Mouse (Mus musculus): ENCODE results near the gene Ccrl2.

Gene Ccrl2

GRCm38 (mm10) chr9:111062840-111063239, 5.5 kb upstream of the Ccrl2 start:
- DNase-seq (ENCODE audit: low spot score in 2 of 2), result no peak

- DNase-seq (ENCODE audit: low spot score in 2 of 2), result no peak
These were observed 1.7 kb upstream of the Ccrl2 start for GRCm38 (mm10) chr9:111058943-111059556.

- DNase-seq (ENCODE audit: low spot score in 2 of 2), result no peak
These were observed 438 bp upstream of the Ccrl2 start for GRCm38 (mm10) chr9:111057544-111058370.

GRCm38 (mm10) chr9:111056519-111056797, 861 bp downstream of the Ccrl2 start:
- no peak for DNase-seq (ENCODE audit: low spot score in 2 of 2)

- no peak for DNase-seq (ENCODE audit: low spot score in 2 of 2)
These were observed 1.4 kb downstream of the Ccrl2 start for GRCm38 (mm10) chr9:111055800-111056518.

GRCm38 (mm10) chr9:111054923-111055322, 2.4 kb downstream of the Ccrl2 start:
- no peak for DNase-seq (ENCODE audit: low spot score in 2 of 2)

- no peak for DNase-seq (ENCODE audit: low spot score in 2 of 2)
These were observed 8.9 kb downstream of the Ccrl2 start for GRCm38 (mm10) chr9:111048452-111048851.

GRCm38 (mm10) chr9:111047266-111047665, 10.1 kb downstream of the Ccrl2 start:
- DNase-seq (ENCODE audit: low spot score in 2 of 2), result no peak

- no peak for DNase-seq (ENCODE audit: low spot score in 2 of 2)
These were observed 11.1 kb downstream of the Ccrl2 start for GRCm38 (mm10) chr9:111046222-111046621.

- DNase-seq (ENCODE audit: low spot score in 2 of 2), result no peak
These were observed 15.1 kb downstream of the Ccrl2 start for GRCm38 (mm10) chr9:111042266-111042665.

GRCm38 (mm10) chr9:111039966-111040365, 17.4 kb downstream of the Ccrl2 start:
- DNase-seq (ENCODE audit: low spot score in 2 of 2), result no peak

- DNase-seq (ENCODE audit: low spot score in 2 of 2), result no peak
These were observed 23.6 kb downstream of the Ccrl2 start for GRCm38 (mm10) chr9:111033717-111034116.

- no peak for DNase-seq (ENCODE audit: low spot score in 2 of 2)
These were observed 30.5 kb downstream of the Ccrl2 start for GRCm38 (mm10) chr9:111026791-111027190.

GRCm38 (mm10) chr9:111019022-111019421, 38.3 kb downstream of the Ccrl2 start, which contains the start of gene Ltf:
TSS of gene Ltf (plus strand) at chr9:111019271.
- no peak for DNase-seq (ENCODE audit: low spot score in 2 of 2)

GRCm38 (mm10) chr9:111015658-111016057, 41.7 kb downstream of the Ccrl2 start:
- DNase-seq (ENCODE audit: low spot score in 2 of 2), result no peak

GRCm38 (mm10) chr9:111012041-111012440, 45.3 kb downstream of the Ccrl2 start:
- no peak for DNase-seq (ENCODE audit: low spot score in 2 of 2)

GRCm38 (mm10) chr9:111011550-111011949, 45.8 kb downstream of the Ccrl2 start:
- DNase-seq (ENCODE audit: low spot score in 2 of 2), result no peak

- no peak for DNase-seq (ENCODE audit: low spot score in 2 of 2)
These were observed 47.6 kb downstream of the Ccrl2 start for GRCm38 (mm10) chr9:111009763-111010162.

- no peak for DNase-seq (ENCODE audit: low spot score in 2 of 2)
These were observed 50.8 kb downstream of the Ccrl2 start for GRCm38 (mm10) chr9:111006544-111006943.
